ENCODE assay signal across 11 mouse cellular contexts in genomic region chr9:24777176-24777895, GRCm38 (mm10). TPM values are rescaled to one million over a fixed set of nuclear protein-coding genes. Genes with fewer than 3 reads are reported as not detected.
DNase-seq lines count a peak whose midpoint lies in the region; ATAC-seq and TF ChIP-seq lines count a peak whose summit lies in the region.
"Had no signal": no experiment of that assay in that cellular context is flagged by ENCODE, and none has a peak within 500 bp of the region (broad histone marks: within the 10 kb centered on the region; RNA-seq: fewer than 3 reads in every experiment).

No protein-coding gene starts in this region.

- H3K36me3 ChIP-seq in midbrain, embryonic 12.5 days = no peaks in the 10 kb centered on the region
- no peaks in the 10 kb centered on the region for H3K36me3 ChIP-seq in midbrain, postnatal 0 days (ENCODE audit: insufficient read depth, low read length)
- H3K36me3 ChIP-seq in thymus, adult 2 months (ENCODE audit: control insufficient read depth, insufficient read depth, low read length) = no peaks in the 10 kb centered on the region

- H3K27me3 ChIP-seq in midbrain, embryonic 12.5 days = peaks cover 95% of the 10 kb centered on the region
- peaks cover 80% of the 10 kb centered on the region for H3K27me3 ChIP-seq in midbrain, postnatal 0 days (ENCODE audit: insufficient read depth, low read length)
- H3K27me3 ChIP-seq in thymus, adult 2 months (ENCODE audit: control insufficient read depth, insufficient read depth, low read length) = peaks cover 10% of the 10 kb centered on the region

- TF ChIP-seq POLR2A in thymus, adult 2 months (IDR thresholded peaks at IDR 0.05; ENCODE audit: control insufficient read depth, extremely low read depth, insufficient read depth, low read length, poor library complexity) = no peak

- no peaks in the 10 kb centered on the region for H3K9me3 ChIP-seq in midbrain, embryonic 12.5 days
- no peaks in the 10 kb centered on the region for H3K9me3 ChIP-seq in midbrain, postnatal 0 days (ENCODE audit: low read length)

- H3K27ac ChIP-seq in midbrain, embryonic 12.5 days (replicated peaks) = no peak overlapping the region
- no peak overlapping the region for H3K27ac ChIP-seq in midbrain, postnatal 0 days (ENCODE audit: low read depth, low read length)
- H3K27ac ChIP-seq in thymus, adult 2 months (ENCODE audit: control insufficient read depth, insufficient read depth, low read length) = no peak overlapping the region

- under 1% methylated on average over 37 of the region's 37 CpGs for WGBS in midbrain, embryonic 12.5 days
- WGBS in midbrain, postnatal 0 days = 2% methylated on average over 37 of the region's 37 CpGs
- WGBS in thymus, adult 2 months = 7% methylated on average over 37 of the region's 37 CpGs

- H3K4me3 ChIP-seq in midbrain, embryonic 12.5 days = no peak overlapping the region
- H3K4me3 ChIP-seq in midbrain, postnatal 0 days (ENCODE audit: low read depth, low read length) = no peak overlapping the region
- no peak overlapping the region for H3K4me3 ChIP-seq in thymus, adult 2 months (ENCODE audit: control insufficient read depth, insufficient read depth, low read length)

- intact Hi-C loops in heart, postnatal 14 days (cut with DNase I) = no loop called here

- H3K9ac ChIP-seq in midbrain, embryonic 12.5 days (replicated peaks) = no peak overlapping the region
- no peak overlapping the region for H3K9ac ChIP-seq in midbrain, postnatal 0 days (replicated peaks; ENCODE audit: low read length, poor library complexity, severe bottlenecking)

- H3K4me2 ChIP-seq in midbrain, embryonic 12.5 days (replicated peaks) = 0 out of 2 replicates have a peak overlapping the region, but pooled peaks have one; percentile 2
- no peak overlapping the region for H3K4me2 ChIP-seq in midbrain, postnatal 0 days (ENCODE audit: low read depth, low read length, poor library complexity, severe bottlenecking)

- peak; percentile 40 to 53 for DNase-seq in cerebellum, postnatal 10 days
- DNase-seq in cerebellum, adult 8-10 months = no peak
- no peak for DNase-seq in midbrain, postnatal 0 days (ENCODE audit: low spot score)
- peak; percentile 67 to 74 for DNase-seq in heart, postnatal 14 days
- DNase-seq in retina, embryonic 14.5 days (ENCODE audit: low spot score) = peak; percentile 45
- no peak for DNase-seq in thymus, adult 2 months
- DNase-seq: thymus, postnatal 25 days had no signal

- peaks cover 33% of the 10 kb centered on the region for H3K4me1 ChIP-seq in midbrain, embryonic 12.5 days
- peaks cover 3% of the 10 kb centered on the region; the same call in 1 of the 2 replicates for H3K4me1 ChIP-seq in midbrain, postnatal 0 days (ENCODE audit: insufficient read depth, low read length)
- H3K4me1 ChIP-seq in thymus, adult 2 months (replicated peaks; ENCODE audit: control insufficient read depth, insufficient read depth, low read length) = no peaks in the 10 kb centered on the region

- no peak for ATAC-seq in midbrain, embryonic 12.5 days (ENCODE audit: low FRiP score, low read depth)
- ATAC-seq in midbrain, postnatal 0 days (ENCODE audit: low FRiP score) = no peak
- no peak for ATAC-seq in frontal cortex, adult (ENCODE audit: low TSS enrichment)

- no peak for TF ChIP-seq CTCF in midbrain, postnatal 0 days (IDR thresholded peaks at IDR 0.05)
- TF ChIP-seq CTCF in thymus, adult 2 months (IDR thresholded peaks at IDR 0.05; ENCODE audit: borderline replicate concordance, control insufficient read depth, extremely low read depth, insufficient read depth, low read length, poor library complexity) = no peak

RNA-seq across cellular contexts. Expression of gene Tbx20, which starts 3.2 kb away (rescaled TPM):
- polyA plus RNA-seq in midbrain, embryonic 12.5 days (2016; fragmentation: Nextera tagmentation; extraction: Ambion mirVana) = 0.14 and 0.21 TPM in 2 replicates
- 0.24 and 0.33 TPM in 2 replicates for total RNA-seq in midbrain, postnatal 0 days (2014; rRNA removed)
- 0.01 TPM in 1 of 2 replicates, not detected in the other for polyA plus RNA-seq in midbrain, postnatal 0 days (2015; fragmentation: Nextera tagmentation; extraction: Ambion mirVana)
- total RNA-seq in heart, postnatal 14 days (2021) = 100 to 1,000 TPM; 115 to 118 TPM
- 0.11 and 1.6 TPM in 2 replicates for polyA plus RNA-seq in thymus, adult 2 months (2012; rRNA removed)
- total RNA-seq: layer of hippocampus, postnatal 14 days; neutrophil, adult 5-6 weeks had no signal

Comparison
In these comparisons a context has a peak if more than half of its experiments do, and no peak if none do; other contexts are left out.
1. DNase-seq: peak in cerebellum, postnatal 10 days (2 of 2), heart, postnatal 14 days (2 of 2) and retina, embryonic 14.5 days (single experiment); none in cerebellum, adult 8-10 months (single experiment), midbrain, postnatal 0 days (single experiment) and thymus, adult 2 months (single experiment).